Mouse (Mus musculus): ENCODE measurements around the gene Nthl1. TPM values are rescaled to one million over a fixed set of nuclear protein-coding genes. Genes with fewer than 3 reads are reported as not detected.

The Nthl1 gene
- polyA plus RNA-seq, 1 experiment: 12.6 TPM

DNA sequence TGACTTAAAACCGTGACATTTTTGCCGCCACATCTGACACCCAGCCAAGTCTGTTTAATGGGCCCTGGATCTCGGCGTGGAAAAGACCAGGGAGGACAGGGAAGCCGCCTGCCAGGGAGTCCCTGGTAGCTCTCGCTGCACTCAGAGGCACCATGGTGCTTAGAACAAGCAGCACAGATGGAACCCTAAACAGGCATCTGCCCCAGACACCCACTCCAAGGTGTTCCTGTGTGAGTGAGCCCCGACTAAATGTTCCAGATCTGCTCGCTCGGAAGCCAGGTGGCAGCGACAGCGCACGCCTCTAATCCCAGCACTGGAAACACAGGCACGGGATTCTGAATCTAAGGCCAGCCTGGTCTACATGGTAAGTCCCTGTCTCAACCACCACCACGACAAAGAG is 2.4 kb upstream of the Nthl1 start:
- TF ChIP-seq MYOD1 (IDR thresholded peaks at IDR 0.05; ENCODE audit: control insufficient read depth, insufficient read length, low read depth) (no peak), MAX (IDR thresholded peaks at IDR 0.05) (no peak), MYOG (IDR thresholded peaks at IDR 0.05; ENCODE audit: control insufficient read depth, extremely low read depth, insufficient read length) (no peak), USF1 (IDR thresholded peaks at IDR 0.05; ENCODE audit: low read depth) (no peak), CEBPB (IDR thresholded peaks at IDR 0.05; ENCODE audit: low read depth) (no peak), CTCF (IDR thresholded peaks at IDR 0.05; ENCODE audit: control insufficient read depth, insufficient read depth, insufficient read length) (no peak), FOSL1 (IDR thresholded peaks at IDR 0.05; ENCODE audit: insufficient read depth, low read length, poor library complexity, severe bottlenecking) (no peak)
- Histone ChIP-seq H3K36me3 (ENCODE audit: control insufficient read depth, insufficient read depth) (no peaks in the 10 kb centered on the region), H3K79me2 (ENCODE audit: control insufficient read depth, insufficient read depth) (no peaks in the 10 kb centered on the region), H3K79me3 (ENCODE audit: low read depth) (no peaks in the 10 kb centered on the region), H3ac (ENCODE audit: control insufficient read depth, insufficient read length, low read depth) (no peak overlapping the region), H3K27me3 (ENCODE audit: control insufficient read depth, insufficient read depth, insufficient read length) (no peaks in the 10 kb centered on the region), H3K4me3 (ENCODE audit: insufficient read depth, poor library complexity, severe bottlenecking) (no peak overlapping the region)

DNA sequence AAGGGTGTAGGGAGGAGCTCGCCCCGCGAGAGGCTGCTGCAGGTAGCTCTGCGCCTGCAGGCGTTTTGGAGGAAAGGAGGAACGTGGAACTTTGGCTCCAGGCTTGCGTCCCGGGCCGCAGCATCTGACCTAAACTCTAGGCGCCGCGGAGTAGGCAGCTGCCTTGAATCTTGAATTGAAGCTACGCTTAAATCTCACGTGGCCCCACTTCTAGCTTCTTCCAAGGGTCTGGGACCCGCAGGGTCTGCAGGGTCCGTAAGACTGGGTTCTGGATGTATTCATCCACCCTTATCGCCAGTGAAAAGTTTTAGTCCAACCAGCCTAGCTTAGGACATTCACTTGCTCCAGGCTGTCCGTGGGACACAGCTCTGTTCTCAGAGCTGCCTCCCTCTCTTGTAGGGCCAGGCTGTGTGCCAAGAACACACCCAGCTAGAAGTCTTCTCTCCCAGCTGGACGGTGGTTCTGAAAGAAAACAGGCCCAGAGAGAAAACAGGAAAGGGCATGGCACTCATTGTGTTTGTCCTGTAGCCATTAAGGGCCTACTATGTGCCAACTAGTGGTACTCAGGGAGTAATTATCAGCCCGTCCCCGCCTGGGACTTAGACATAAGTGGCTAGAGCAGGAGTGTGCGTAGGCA is 451 bp downstream of the Nthl1 start:
- H3K79me2 ChIP-seq (ENCODE audit: control insufficient read depth, insufficient read depth): no peaks in the 10 kb centered on the region
- TF ChIP-seq MYOG (IDR thresholded peaks at IDR 0.05; ENCODE audit: control insufficient read depth, extremely low read depth, insufficient read length): no peak
- TF ChIP-seq MAX (IDR thresholded peaks at IDR 0.05): no peak
- no peak for TF ChIP-seq FOSL1 (IDR thresholded peaks at IDR 0.05; ENCODE audit: insufficient read depth, low read length, poor library complexity, severe bottlenecking)
- TF ChIP-seq USF1 (IDR thresholded peaks at IDR 0.05; ENCODE audit: low read depth): no peak
- no peak for TF ChIP-seq CTCF (IDR thresholded peaks at IDR 0.05; ENCODE audit: control insufficient read depth, insufficient read depth, insufficient read length)
- no peak for TF ChIP-seq MYOD1 (IDR thresholded peaks at IDR 0.05; ENCODE audit: control insufficient read depth, insufficient read length, low read depth)
- TF ChIP-seq CEBPB (IDR thresholded peaks at IDR 0.05; ENCODE audit: low read depth): no peak
- H3ac ChIP-seq (ENCODE audit: control insufficient read depth, insufficient read length, low read depth): peak overlapping the region; percentile 83
- no peaks in the 10 kb centered on the region for H3K27me3 ChIP-seq (ENCODE audit: control insufficient read depth, insufficient read depth, insufficient read length)
- H3K79me3 ChIP-seq (ENCODE audit: low read depth): no peaks in the 10 kb centered on the region
- H3K4me3 ChIP-seq (ENCODE audit: insufficient read depth, poor library complexity, severe bottlenecking): peak overlapping the region; percentile 82
- no peaks in the 10 kb centered on the region for H3K36me3 ChIP-seq (ENCODE audit: control insufficient read depth, insufficient read depth)

DNA sequence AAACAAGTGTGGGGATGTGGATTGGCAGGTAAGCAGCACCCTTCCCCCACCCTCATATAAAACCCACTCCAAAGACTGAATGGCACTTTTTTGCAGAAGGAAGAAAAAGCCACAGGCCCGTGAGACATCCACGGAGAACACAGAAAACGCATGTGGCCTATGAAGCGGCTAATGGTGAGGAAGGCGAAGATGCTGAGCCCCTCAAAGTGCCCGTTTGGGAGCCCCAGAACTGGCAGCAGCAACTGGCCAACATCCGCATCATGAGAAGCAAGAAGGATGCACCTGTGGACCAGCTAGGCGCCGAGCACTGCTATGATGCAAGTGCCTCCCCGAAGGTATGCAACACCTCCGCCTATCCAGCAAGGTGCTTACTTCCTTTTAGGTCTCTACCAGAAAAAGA is 1.4 kb downstream of the Nthl1 start:
- H3K4me3 ChIP-seq (ENCODE audit: insufficient read depth, poor library complexity, severe bottlenecking): no peak overlapping the region
- no peak overlapping the region for H3ac ChIP-seq (ENCODE audit: control insufficient read depth, insufficient read length, low read depth)
- no peaks in the 10 kb centered on the region for H3K36me3 ChIP-seq (ENCODE audit: control insufficient read depth, insufficient read depth)
- H3K27me3 ChIP-seq (ENCODE audit: control insufficient read depth, insufficient read depth, insufficient read length): no peaks in the 10 kb centered on the region
- TF ChIP-seq USF1 (IDR thresholded peaks at IDR 0.05; ENCODE audit: low read depth) (no peak), CEBPB (IDR thresholded peaks at IDR 0.05; ENCODE audit: low read depth) (no peak), MAX (IDR thresholded peaks at IDR 0.05) (no peak), MYOD1 (IDR thresholded peaks at IDR 0.05; ENCODE audit: control insufficient read depth, insufficient read length, low read depth) (no peak), CTCF (IDR thresholded peaks at IDR 0.05; ENCODE audit: control insufficient read depth, insufficient read depth, insufficient read length) (no peak), FOSL1 (IDR thresholded peaks at IDR 0.05; ENCODE audit: insufficient read depth, low read length, poor library complexity, severe bottlenecking) (no peak), MYOG (IDR thresholded peaks at IDR 0.05; ENCODE audit: control insufficient read depth, extremely low read depth, insufficient read length) (no peak)
- H3K79me2 ChIP-seq (ENCODE audit: control insufficient read depth, insufficient read depth): no peaks in the 10 kb centered on the region
- no peaks in the 10 kb centered on the region for H3K79me3 ChIP-seq (ENCODE audit: low read depth)

DNA sequence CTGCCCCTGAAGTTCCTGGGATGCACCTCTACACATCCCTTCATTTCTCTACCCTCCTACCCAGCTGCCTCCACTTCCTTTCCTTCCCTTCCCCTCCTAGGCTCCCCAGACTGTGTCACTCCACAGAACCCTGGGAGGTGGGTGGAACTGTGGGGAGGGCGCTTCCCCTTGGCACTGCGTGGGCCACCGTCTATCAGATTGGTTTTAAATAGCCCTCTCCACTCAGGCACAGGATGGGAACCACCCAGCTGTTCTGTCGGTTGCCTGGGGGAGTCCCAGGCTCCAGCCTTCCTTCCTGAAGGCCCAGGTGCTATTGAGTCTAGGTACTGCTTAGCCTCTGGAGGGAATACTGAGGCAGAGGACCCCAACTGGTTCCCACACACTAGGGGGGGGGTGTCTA is 2.5 kb downstream of the Nthl1 start:
- H3K79me3 ChIP-seq (ENCODE audit: low read depth): no peaks in the 10 kb centered on the region
- no peaks in the 10 kb centered on the region for H3K27me3 ChIP-seq (ENCODE audit: control insufficient read depth, insufficient read depth, insufficient read length)
- H3K79me2 ChIP-seq (ENCODE audit: control insufficient read depth, insufficient read depth): no peaks in the 10 kb centered on the region
- no peak for TF ChIP-seq CTCF (IDR thresholded peaks at IDR 0.05; ENCODE audit: control insufficient read depth, insufficient read depth, insufficient read length)
- no peak for TF ChIP-seq FOSL1 (IDR thresholded peaks at IDR 0.05; ENCODE audit: insufficient read depth, low read length, poor library complexity, severe bottlenecking)
- no peak for TF ChIP-seq USF1 (IDR thresholded peaks at IDR 0.05; ENCODE audit: low read depth)
- no peak for TF ChIP-seq MAX (IDR thresholded peaks at IDR 0.05)
- TF ChIP-seq MYOG (IDR thresholded peaks at IDR 0.05; ENCODE audit: control insufficient read depth, extremely low read depth, insufficient read length): no peak
- no peak for TF ChIP-seq MYOD1 (IDR thresholded peaks at IDR 0.05; ENCODE audit: control insufficient read depth, insufficient read length, low read depth)
- no peak for TF ChIP-seq CEBPB (IDR thresholded peaks at IDR 0.05; ENCODE audit: low read depth)
- H3ac ChIP-seq (ENCODE audit: control insufficient read depth, insufficient read length, low read depth): no peak overlapping the region
- H3K36me3 ChIP-seq (ENCODE audit: control insufficient read depth, insufficient read depth): no peaks in the 10 kb centered on the region
- no peak overlapping the region for H3K4me3 ChIP-seq (ENCODE audit: insufficient read depth, poor library complexity, severe bottlenecking)

DNA sequence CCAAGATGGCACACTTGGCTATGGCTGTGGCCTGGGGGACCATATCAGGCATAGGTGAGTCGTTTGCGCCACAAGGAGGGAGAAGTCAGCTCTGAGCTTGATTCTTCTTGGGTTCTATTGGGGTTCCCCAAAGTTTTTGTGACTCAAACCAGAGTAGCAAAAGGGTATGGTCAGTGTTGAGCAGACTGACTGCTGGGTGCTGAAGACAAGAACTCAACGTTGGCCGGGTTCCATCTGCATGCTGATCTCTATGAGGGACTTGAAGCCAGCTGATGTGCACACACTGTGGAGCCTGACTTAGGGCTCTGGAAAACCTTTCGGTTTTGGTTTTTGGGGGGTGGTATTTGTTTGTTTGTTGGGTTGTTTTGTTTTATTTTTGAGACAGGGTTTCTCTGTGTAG is 3.2 kb downstream of the Nthl1 start:
- H3K79me2 ChIP-seq (ENCODE audit: control insufficient read depth, insufficient read depth): no peaks in the 10 kb centered on the region

More for the DNA sequence above, 3.2 kb downstream of the Nthl1 start:
- no peaks in the 10 kb centered on the region for H3K36me3 ChIP-seq (ENCODE audit: control insufficient read depth, insufficient read depth)
- no peak overlapping the region for H3K4me3 ChIP-seq (ENCODE audit: insufficient read depth, poor library complexity, severe bottlenecking)
- H3K27me3 ChIP-seq (ENCODE audit: control insufficient read depth, insufficient read depth, insufficient read length): no peaks in the 10 kb centered on the region
- TF ChIP-seq USF1 (IDR thresholded peaks at IDR 0.05; ENCODE audit: low read depth) (no peak), MYOD1 (IDR thresholded peaks at IDR 0.05; ENCODE audit: control insufficient read depth, insufficient read length, low read depth) (no peak), FOSL1 (IDR thresholded peaks at IDR 0.05; ENCODE audit: insufficient read depth, low read length, poor library complexity, severe bottlenecking) (no peak), CEBPB (IDR thresholded peaks at IDR 0.05; ENCODE audit: low read depth) (no peak), MYOG (IDR thresholded peaks at IDR 0.05; ENCODE audit: control insufficient read depth, extremely low read depth, insufficient read length) (no peak), CTCF (IDR thresholded peaks at IDR 0.05; ENCODE audit: control insufficient read depth, insufficient read depth, insufficient read length) (no peak), MAX (IDR thresholded peaks at IDR 0.05) (no peak)
- H3K79me3 ChIP-seq (ENCODE audit: low read depth): no peaks in the 10 kb centered on the region
- no peak overlapping the region for H3ac ChIP-seq (ENCODE audit: control insufficient read depth, insufficient read length, low read depth)

All from C2C12 (cell line).